Mouse (Mus musculus): ENCODE data around the gene Akap8l.

GRCm38 (mm10) chr17:32389101-32389659, 38.8 kb upstream of the Akap8l start, which contains the start of gene Wiz:
- TF ChIP-seq POLR2A (IDR thresholded peaks at IDR 0.05; ENCODE audit: control insufficient read depth, low read depth, low read length): no peak; the same call in 1 of the 2 replicates
- TF ChIP-seq CTCF (IDR thresholded peaks at IDR 0.05; ENCODE audit: control insufficient read depth, insufficient read depth, insufficient replicate concordance, low read depth, low read length): no peak

Data from testis, adult 2 months (tissue).